Mouse (Mus musculus) heart, embryonic 16.5 days (tissue): ENCODE data around the gene Pik3r5. TPM values are rescaled to one million over a fixed set of nuclear protein-coding genes. Genes with fewer than 3 reads are reported as not detected.

Experiments
- ATAC-seq: fragments of 200-750 bp; cut with Nextera tagmentation; replicated peaks from 2 replicates; pipeline ENCODE4 v1.8.0; 2017; ENCODE audit warnings: moderate number of reproducible peaks; ENCODE audit not compliant: insufficient read depth, low FRiP score; ENCODE audit errors: extremely low read depth
- H3K27ac ChIP-seq: fragments of 300-500 bp; sonication (generic); 2 replicates; pipeline ENCODE4 v1.5.1; 2014; ENCODE audit warnings: mild to moderate bottlenecking, low read length, control low read depth, moderate library complexity
- H3K27me3 ChIP-seq: fragments of 300-500 bp; sonication (generic); 2 replicates; pipeline ENCODE4 v1.6.1; 2014; ENCODE audit warnings: low read length, mixed read lengths; ENCODE audit not compliant: control insufficient read depth, insufficient read depth
- H3K36me3 ChIP-seq: fragments of 300-500 bp; sonication (generic); 2 replicates; pipeline ENCODE4 v1.6.1; 2014; ENCODE audit not compliant: control insufficient read depth, insufficient read depth
- H3K4me1 ChIP-seq: fragments of 300-500 bp; sonication (generic); 2 replicates; pipeline ENCODE4 v1.6.1; 2014; ENCODE audit warnings: low read length, mixed read lengths; ENCODE audit not compliant: control insufficient read depth, insufficient read depth
- H3K4me2 ChIP-seq: fragments of 300-500 bp; sonication (generic); 2 replicates; pipeline ENCODE4 v1.6.1; 2014; ENCODE audit warnings: low read depth, mild to moderate bottlenecking, control low read depth, low read length
- H3K4me3 ChIP-seq: fragments of 300-500 bp; sonication (generic); 2 replicates; pipeline ENCODE4 v1.5.1; 2014; ENCODE audit warnings: mild to moderate bottlenecking, control low read depth, low read length
- H3K9ac ChIP-seq: fragments of 300-500 bp; sonication (generic); 2 replicates; pipeline ENCODE4 v1.6.1; 2014; ENCODE audit warnings: low read length, control low read depth
- H3K9me3 ChIP-seq: fragments of 300-500 bp; sonication (generic); replicated peaks from 2 replicates; pipeline ENCODE4 v1.6.1; 2016; ENCODE audit warnings: low read length; ENCODE audit not compliant: control insufficient read depth
- WGBS: fragments of 180-500 bp; shearing (Covaris S2); extraction: QIAGEN DNeasy Blood & Tissue Kit; methylation state at CpG from one replicate; pipeline ENCODE4 v1.1.7; 2014; 5-methylcytosine and 5-hydroxymethylcytosine counted together
- polyA plus RNA-seq: library from polyadenylated mRNA; unstranded; fragments of >200 nt; fragmentation: Nextera tagmentation; extraction: Ambion mirVana; gene quantifications from 2 replicates; pipeline ENCODE4 v1.2.1, GENCODE M21; 2015

Pik3r5 gene
- polyA plus RNA-seq, 1 experiment from 2014 or later, result 2.5 TPM

DNA sequence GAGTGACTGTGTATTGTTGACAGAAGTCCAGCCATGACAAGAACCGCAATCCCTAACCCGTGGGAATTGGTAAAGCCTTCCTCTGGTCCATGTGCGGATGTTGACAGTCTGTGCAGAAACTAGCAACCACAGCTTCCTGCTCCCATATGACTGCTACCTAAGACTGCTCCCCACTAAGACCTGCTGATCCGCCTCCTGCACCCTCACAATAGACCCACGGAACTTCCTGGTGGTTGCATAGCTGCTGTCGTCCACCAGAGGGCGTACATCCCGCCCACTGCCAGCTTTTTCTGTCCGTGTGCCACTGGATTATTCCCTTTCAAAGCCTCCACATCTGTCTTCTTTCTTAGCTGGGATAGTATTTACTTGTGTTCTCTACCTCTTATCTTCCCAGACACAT, 14.1 kb upstream of the Pik3r5 start:
- 44% methylated on average over 9 of the region's 9 CpGs for WGBS
- Histone ChIP-seq H3K9ac (no peak overlapping the region), H3K4me2 (no peak overlapping the region), H3K9me3 (peaks cover 9% of the 10 kb centered on the region), H3K27ac (no peak overlapping the region), H3K4me1 (no peaks in the 10 kb centered on the region), H3K4me3 (no peak overlapping the region), H3K27me3 (no peaks in the 10 kb centered on the region), H3K36me3 (no peaks in the 10 kb centered on the region)
- no peak; the same call in 1 of the 2 replicates for ATAC-seq

GRCm38 (mm10) chr11:68425492-68426315, 6.2 kb upstream of the Pik3r5 start:
- no peaks in the 10 kb centered on the region for H3K4me1 ChIP-seq
- WGBS, result 67% methylated on average over 8 of the region's 8 CpGs
- no peaks in the 10 kb centered on the region for H3K36me3 ChIP-seq
- H3K4me2 ChIP-seq, result no peak overlapping the region
- H3K27ac ChIP-seq, result no peak overlapping the region
- H3K27me3 ChIP-seq, result no peaks in the 10 kb centered on the region
- H3K9me3 ChIP-seq, result no peaks in the 10 kb centered on the region
- no peak for ATAC-seq
- H3K4me3 ChIP-seq, result no peak overlapping the region
- no peak overlapping the region for H3K9ac ChIP-seq

GRCm38 (mm10) chr11:68427083-68427570, 4.8 kb upstream of the Pik3r5 start:
- Histone ChIP-seq H3K9me3 (no peaks in the 10 kb centered on the region), H3K36me3 (no peaks in the 10 kb centered on the region), H3K27ac (peak overlapping the region; percentile 4; the same call in 1 of the 2 replicates), H3K4me3 (no peak overlapping the region), H3K27me3 (0 out of 2 replicates have a peak, but pooled peaks cover 2% of the 10 kb centered on the region), H3K4me2 (no peak overlapping the region), H3K9ac (no peak overlapping the region), H3K4me1 (no peaks in the 10 kb centered on the region; the same call in 1 of the 2 replicates)
- ATAC-seq, result no peak
- 81% methylated on average over 5 of the region's 5 CpGs for WGBS

DNA sequence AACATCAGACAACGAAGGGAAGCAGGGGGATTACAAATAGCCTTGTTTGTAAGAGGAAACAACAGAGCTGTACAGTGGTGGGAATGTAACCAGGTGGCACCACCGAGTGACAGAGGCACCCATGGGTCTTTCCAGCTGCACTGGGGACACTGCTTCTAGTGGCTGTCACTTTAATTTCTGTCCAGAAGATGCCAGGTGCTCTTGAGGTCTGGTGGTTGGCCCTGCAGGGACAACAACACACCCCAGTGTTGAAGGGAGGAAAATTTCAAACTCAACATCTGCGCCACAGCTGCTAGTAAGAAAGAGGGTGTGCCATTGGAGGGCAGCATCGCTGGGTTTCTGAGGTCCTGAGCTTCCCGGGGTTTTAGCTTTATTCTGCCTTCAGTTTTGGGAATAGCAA, 1.3 kb upstream of the Pik3r5 start:
- ATAC-seq, result no peak
- no peak overlapping the region for H3K4me2 ChIP-seq
- no peaks in the 10 kb centered on the region for H3K36me3 ChIP-seq
- WGBS, result 56% methylated on average over 5 of the region's 5 CpGs
- 0 out of 2 replicates have a peak, but pooled peaks cover 4% of the 10 kb centered on the region for H3K27me3 ChIP-seq
- no peaks in the 10 kb centered on the region for H3K9me3 ChIP-seq
- H3K4me1 ChIP-seq, result no peaks in the 10 kb centered on the region; the same call in 1 of the 2 replicates
- H3K27ac ChIP-seq, result no peak overlapping the region; the same call in 1 of the 2 replicates
- no peak overlapping the region for H3K9ac ChIP-seq
- H3K4me3 ChIP-seq, result no peak overlapping the region

GRCm38 (mm10) chr11:68432361-68433021, 570 bp downstream of the Pik3r5 start:
- H3K9me3 ChIP-seq, result 0 out of 2 replicates have a peak, but pooled peaks cover 2% of the 10 kb centered on the region
- WGBS, result 28% methylated on average over 23 of the region's 23 CpGs
- peak overlapping the region; percentile 65; the same call in 1 of the 2 replicates for H3K9ac ChIP-seq
- no peaks in the 10 kb centered on the region for H3K36me3 ChIP-seq
- no peaks in the 10 kb centered on the region; the same call in 1 of the 2 replicates for H3K4me1 ChIP-seq
- 0 out of 2 replicates have a peak, but pooled peaks cover 4% of the 10 kb centered on the region for H3K27me3 ChIP-seq
- H3K4me2 ChIP-seq, result peak overlapping the region; percentile 78
- ATAC-seq, result peak; percentile 24; the same call in 1 of the 2 replicates
- H3K27ac ChIP-seq, result no peak overlapping the region
- H3K4me3 ChIP-seq, result peak overlapping the region; percentile 61

DNA sequence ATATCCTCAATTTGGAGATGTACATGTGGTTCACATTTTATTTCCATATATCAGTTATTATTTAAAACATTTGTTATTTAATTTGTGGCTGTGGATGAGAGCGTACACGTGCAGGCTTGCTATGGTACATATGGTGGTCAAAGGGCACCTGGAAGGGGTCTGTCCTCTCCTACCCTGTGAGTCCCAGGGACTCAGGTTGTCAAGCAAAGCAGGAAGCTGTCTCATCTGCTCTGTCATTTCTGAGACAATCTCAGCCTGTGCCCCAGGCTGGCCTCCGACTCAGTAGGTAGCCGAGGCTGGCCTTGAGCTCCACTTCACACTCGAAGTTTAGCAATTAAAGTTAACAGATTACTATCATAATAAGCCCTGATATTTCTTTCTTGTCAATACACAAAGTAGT, 1.6 kb downstream of the Pik3r5 start:
- Histone ChIP-seq H3K4me3 (no peak overlapping the region), H3K9ac (no peak overlapping the region), H3K4me1 (no peaks in the 10 kb centered on the region; the same call in 1 of the 2 replicates), H3K4me2 (no peak overlapping the region), H3K27ac (no peak overlapping the region), H3K27me3 (0 out of 2 replicates have a peak, but pooled peaks cover 4% of the 10 kb centered on the region), H3K9me3 (0 out of 2 replicates have a peak, but pooled peaks cover 2% of the 10 kb centered on the region), H3K36me3 (no peaks in the 10 kb centered on the region)
- ATAC-seq, result no peak
- WGBS, result 80% methylated on average over 5 of the region's 5 CpGs

DNA sequence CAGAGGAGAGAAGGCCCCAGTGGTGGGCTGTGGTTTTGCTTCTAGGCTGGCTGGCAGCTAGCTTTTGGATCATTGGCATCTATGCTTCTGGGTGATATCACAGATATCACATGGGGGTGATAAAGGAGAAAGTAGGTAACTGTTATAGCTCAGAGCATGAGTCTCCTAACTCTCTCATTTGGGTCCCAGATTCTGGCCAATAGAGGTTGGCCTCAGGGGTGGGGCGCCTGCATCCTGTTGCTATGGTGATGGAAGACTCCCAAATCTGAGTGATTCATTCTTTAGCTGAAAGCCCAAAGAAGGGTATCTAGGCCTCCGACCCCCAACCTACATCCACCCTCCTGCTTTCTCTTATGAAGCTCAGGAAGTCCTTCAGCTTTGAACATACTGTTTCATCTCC, 2.8 kb downstream of the Pik3r5 start:
- 83% methylated on average over 2 of the region's 2 CpGs for WGBS
- Histone ChIP-seq H3K27me3 (0 out of 2 replicates have a peak, but pooled peaks cover 4% of the 10 kb centered on the region), H3K4me1 (no peaks in the 10 kb centered on the region; the same call in 1 of the 2 replicates), H3K4me3 (no peak overlapping the region), H3K9me3 (0 out of 2 replicates have a peak, but pooled peaks cover 2% of the 10 kb centered on the region), H3K27ac (no peak overlapping the region), H3K9ac (no peak overlapping the region), H3K4me2 (no peak overlapping the region), H3K36me3 (no peaks in the 10 kb centered on the region)
- ATAC-seq, result no peak

DNA sequence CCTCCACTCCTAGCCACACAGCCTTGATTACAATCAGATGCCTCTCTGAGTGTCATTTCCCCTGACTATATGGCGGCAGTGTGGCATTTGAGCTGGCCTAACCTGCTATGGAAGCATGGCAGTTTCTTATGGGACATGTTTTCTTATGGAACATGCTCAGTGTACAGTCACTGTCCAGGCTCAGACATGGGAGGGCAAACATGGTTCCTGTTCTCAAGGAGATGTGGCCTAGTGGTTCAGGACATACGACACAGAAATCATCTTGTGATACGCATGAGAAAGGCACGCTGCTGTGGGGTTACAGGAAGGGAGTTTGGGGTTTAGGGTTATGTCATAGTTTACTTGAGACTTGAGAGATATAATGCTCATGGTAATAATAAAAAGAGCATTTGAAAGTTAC, 3.7 kb downstream of the Pik3r5 start:
- Histone ChIP-seq H3K27ac (no peak overlapping the region), H3K36me3 (no peaks in the 10 kb centered on the region), H3K27me3 (0 out of 2 replicates have a peak, but pooled peaks cover 4% of the 10 kb centered on the region), H3K4me1 (no peaks in the 10 kb centered on the region; the same call in 1 of the 2 replicates), H3K9ac (no peak overlapping the region), H3K9me3 (0 out of 2 replicates have a peak, but pooled peaks cover 2% of the 10 kb centered on the region), H3K4me3 (no peak overlapping the region), H3K4me2 (no peak overlapping the region)
- 90% methylated on average over 4 of the region's 4 CpGs for WGBS
- ATAC-seq, result no peak
